Mouse (Mus musculus) forebrain, embryonic 15.5 days (tissue): ENCODE data around the gene Sik3. TPM values are rescaled to one million over a fixed set of nuclear protein-coding genes. Genes with fewer than 3 reads are reported as not detected.

Experiments
- ATAC-seq: fragments of 200-750 bp; cut with Nextera tagmentation; replicated peaks from 2 replicates; pipeline ENCODE4 v1.8.0; 2017; ENCODE audit warnings: mild to moderate bottlenecking, moderate TSS enrichment, moderate library complexity
- H3K27ac ChIP-seq: fragments of 300-500 bp; sonication (generic); replicated peaks from 2 replicates; pipeline ENCODE4 v1.5.1; 2015; ENCODE audit warnings: mild to moderate bottlenecking, inconsistent platforms
- H3K27me3 ChIP-seq: fragments of 300-500 bp; sonication (generic); 2 replicates; pipeline ENCODE4 v1.6.1; 2015; ENCODE audit warnings: inconsistent platforms
- H3K36me3 ChIP-seq: fragments of 300-500 bp; sonication (generic); 2 replicates; pipeline ENCODE4 v1.6.1; 2015; ENCODE audit warnings: mild to moderate bottlenecking, inconsistent platforms
- H3K4me1 ChIP-seq: fragments of 300-500 bp; sonication (generic); 2 replicates; pipeline ENCODE4 v1.6.1; 2015; ENCODE audit warnings: inconsistent platforms
- H3K4me2 ChIP-seq: fragments of 300-500 bp; sonication (generic); replicated peaks from 2 replicates; pipeline ENCODE4 v1.6.1; 2015; ENCODE audit warnings: mild to moderate bottlenecking, inconsistent platforms
- H3K4me3 ChIP-seq: fragments of 300-500 bp; sonication (generic); 2 replicates; pipeline ENCODE4 v1.5.1; 2015; ENCODE audit warnings: mild to moderate bottlenecking, inconsistent platforms
- H3K9ac ChIP-seq: fragments of 300-500 bp; sonication (generic); replicated peaks from 2 replicates; pipeline ENCODE4 v1.6.1; 2015; ENCODE audit warnings: mild to moderate bottlenecking, inconsistent platforms
- H3K9me3 ChIP-seq: fragments of 300-500 bp; sonication (generic); 2 replicates; pipeline ENCODE4 v1.6.1; 2016; ENCODE audit warnings: inconsistent platforms
- WGBS: fragments of 180-500 bp; shearing (Covaris S2); methylation state at CpG from one replicate; pipeline ENCODE4 v1.1.7; 2015; ENCODE audit warnings: mixed read lengths; 5-methylcytosine and 5-hydroxymethylcytosine counted together
- polyA plus RNA-seq: library from polyadenylated mRNA; unstranded; fragments of >200 nt; fragmentation: Nextera tagmentation; extraction: Ambion mirVana; gene quantifications from 2 replicates; pipeline ENCODE4 v1.2.1, GENCODE M21; 2015

The Sik3 gene
- polyA plus RNA-seq, 1 experiment from 2014 or later = 9.2 TPM

- H3K36me3 ChIP-seq = peaks cover 17% of the 10 kb centered on the region; the same call in 1 of the 2 replicates
- ATAC-seq = no peak
These were observed 197.9 kb downstream of the Sik3 start for GRCm38 (mm10) chr9:46210473-46210872.

GRCm38 (mm10) chr9:46214276-46214675 is 201.7 kb downstream of the Sik3 start:
- no peak for ATAC-seq
- H3K36me3 ChIP-seq = 0 out of 2 replicates have a peak, but pooled peaks cover 13% of the 10 kb centered on the region
- WGBS = 94% methylated on average over 4 of the region's 4 CpGs

More at GRCm38 (mm10) chr9:46210473-46210872, 197.9 kb downstream of the Sik3 start:
- 91% methylated on average over 12 of the region's 12 CpGs for WGBS
- Histone ChIP-seq H3K27me3 (no peaks in the 10 kb centered on the region), H3K27ac (no peak overlapping the region), H3K4me3 (no peak overlapping the region), H3K9me3 (no peaks in the 10 kb centered on the region), H3K9ac (no peak overlapping the region), H3K4me2 (no peak overlapping the region), H3K4me1 (no peaks in the 10 kb centered on the region)

GRCm38 (mm10) chr9:46214946-46215337 is 202.3 kb downstream of the Sik3 start:
- no peaks in the 10 kb centered on the region for H3K27me3 ChIP-seq
- no peak for ATAC-seq
- no peak overlapping the region for H3K27ac ChIP-seq
- 95% methylated on average over 10 of the region's 10 CpGs for WGBS
- no peaks in the 10 kb centered on the region for H3K4me1 ChIP-seq
- no peak overlapping the region for H3K4me2 ChIP-seq
- no peak overlapping the region for H3K9ac ChIP-seq
- H3K36me3 ChIP-seq = 0 out of 2 replicates have a peak, but pooled peaks cover 12% of the 10 kb centered on the region
- no peaks in the 10 kb centered on the region for H3K9me3 ChIP-seq
- H3K4me3 ChIP-seq = no peak overlapping the region

More at GRCm38 (mm10) chr9:46214276-46214675, 201.7 kb downstream of the Sik3 start:
- Histone ChIP-seq H3K9ac (no peak overlapping the region), H3K9me3 (no peaks in the 10 kb centered on the region), H3K4me1 (no peaks in the 10 kb centered on the region), H3K4me3 (no peak overlapping the region), H3K4me2 (no peak overlapping the region), H3K27me3 (no peaks in the 10 kb centered on the region), H3K27ac (no peak overlapping the region)

GRCm38 (mm10) chr9:46215338-46216322 is 203.0 kb downstream of the Sik3 start:
- no peak overlapping the region for H3K9ac ChIP-seq
- ATAC-seq = no peak
- H3K9me3 ChIP-seq = no peaks in the 10 kb centered on the region
- 92% methylated on average over 11 of the region's 11 CpGs for WGBS
- H3K36me3 ChIP-seq = 0 out of 2 replicates have a peak, but pooled peaks cover 9% of the 10 kb centered on the region
- H3K4me1 ChIP-seq = no peaks in the 10 kb centered on the region
- H3K4me2 ChIP-seq = no peak overlapping the region
- H3K27ac ChIP-seq = no peak overlapping the region
- H3K4me3 ChIP-seq = no peak overlapping the region
- no peaks in the 10 kb centered on the region for H3K27me3 ChIP-seq

- H3K36me3 ChIP-seq = peaks cover 17% of the 10 kb centered on the region; the same call in 1 of the 2 replicates
- no peak overlapping the region for H3K4me3 ChIP-seq
- H3K9ac ChIP-seq = no peak overlapping the region
- H3K4me2 ChIP-seq = no peak overlapping the region
- no peaks in the 10 kb centered on the region for H3K27me3 ChIP-seq
- H3K27ac ChIP-seq = no peak overlapping the region
- ATAC-seq = no peak
- H3K9me3 ChIP-seq = no peaks in the 10 kb centered on the region
- 90% methylated on average over 13 of the region's 13 CpGs for WGBS
- no peaks in the 10 kb centered on the region for H3K4me1 ChIP-seq
These were observed 204.3 kb downstream of the Sik3 start for GRCm38 (mm10) chr9:46216744-46217470.

GRCm38 (mm10) chr9:46218176-46218575 is 205.6 kb downstream of the Sik3 start:
- H3K4me1 ChIP-seq = no peaks in the 10 kb centered on the region
- ATAC-seq = no peak
- H3K4me3 ChIP-seq = no peak overlapping the region
- no peak overlapping the region for H3K9ac ChIP-seq
- H3K9me3 ChIP-seq = no peaks in the 10 kb centered on the region
- H3K36me3 ChIP-seq = peaks cover 16% of the 10 kb centered on the region; the same call in 1 of the 2 replicates
- 83% methylated on average over 9 of the region's 9 CpGs for WGBS
- no peak overlapping the region for H3K27ac ChIP-seq
- no peaks in the 10 kb centered on the region for H3K27me3 ChIP-seq
- H3K4me2 ChIP-seq = no peak overlapping the region

- Histone ChIP-seq H3K36me3 (peaks cover 16% of the 10 kb centered on the region; the same call in 1 of the 2 replicates), H3K4me3 (no peak overlapping the region), H3K9me3 (no peaks in the 10 kb centered on the region), H3K27me3 (no peaks in the 10 kb centered on the region), H3K27ac (no peak overlapping the region), H3K4me1 (no peaks in the 10 kb centered on the region), H3K4me2 (no peak overlapping the region), H3K9ac (no peak overlapping the region)
- no peak for ATAC-seq
- WGBS = 82% methylated on average over 6 of the region's 6 CpGs
These were observed 210.5 kb downstream of the Sik3 start for GRCm38 (mm10) chr9:46223090-46223489.

GRCm38 (mm10) chr9:46224101-46224500 is 211.5 kb downstream of the Sik3 start:
- no peak overlapping the region for H3K4me3 ChIP-seq
- peaks cover 16% of the 10 kb centered on the region; the same call in 1 of the 2 replicates for H3K36me3 ChIP-seq
- no peak overlapping the region for H3K9ac ChIP-seq
- H3K4me1 ChIP-seq = no peaks in the 10 kb centered on the region
- no peaks in the 10 kb centered on the region for H3K27me3 ChIP-seq
- no peak for ATAC-seq
- no peaks in the 10 kb centered on the region for H3K9me3 ChIP-seq
- WGBS = 89% methylated on average over 3 of the region's 3 CpGs
- H3K4me2 ChIP-seq = no peak overlapping the region
- H3K27ac ChIP-seq = no peak overlapping the region

- no peak overlapping the region for H3K27ac ChIP-seq
- peaks cover 16% of the 10 kb centered on the region; the same call in 1 of the 2 replicates for H3K36me3 ChIP-seq
- WGBS = 74% methylated on average over 5 of the region's 5 CpGs
These were observed 212.5 kb downstream of the Sik3 start for GRCm38 (mm10) chr9:46224945-46225660.

GRCm38 (mm10) chr9:46227064-46227614 is 214.5 kb downstream of the Sik3 start:
- H3K4me1 ChIP-seq = peaks cover 7% of the 10 kb centered on the region
- no peak overlapping the region for H3K27ac ChIP-seq
- no peak for ATAC-seq
- 95% methylated on average over 3 of the region's 3 CpGs for WGBS
- no peaks in the 10 kb centered on the region for H3K9me3 ChIP-seq
- no peak overlapping the region for H3K4me3 ChIP-seq
- H3K27me3 ChIP-seq = no peaks in the 10 kb centered on the region
- no peak overlapping the region for H3K9ac ChIP-seq
- H3K4me2 ChIP-seq = no peak overlapping the region
- H3K36me3 ChIP-seq = peaks cover 5% of the 10 kb centered on the region; the same call in 1 of the 2 replicates

More at GRCm38 (mm10) chr9:46224945-46225660, 212.5 kb downstream of the Sik3 start:
- no peak for ATAC-seq
- H3K9me3 ChIP-seq = no peaks in the 10 kb centered on the region
- no peak overlapping the region for H3K9ac ChIP-seq
- no peaks in the 10 kb centered on the region for H3K27me3 ChIP-seq
- H3K4me3 ChIP-seq = no peak overlapping the region
- H3K4me1 ChIP-seq = peaks cover 1% of the 10 kb centered on the region
- no peak overlapping the region for H3K4me2 ChIP-seq

- H3K4me2 ChIP-seq = no peak within 1 kb of the TSS
- WGBS = 73% methylated on average over 9 of the region's 9 CpGs
- H3K9me3 ChIP-seq = no peaks in the 10 kb centered on the region
- no peak within 1 kb of the TSS for H3K4me3 ChIP-seq
- no peaks in the 10 kb centered on the region for H3K36me3 ChIP-seq
- H3K27ac ChIP-seq = no peak within 1 kb of the TSS
- no peaks in the 10 kb centered on the region for H3K27me3 ChIP-seq
- no peak within 1 kb of the TSS for H3K9ac ChIP-seq
- ATAC-seq = no peak
- H3K4me1 ChIP-seq = peaks cover 7% of the 10 kb centered on the region
These were observed 215.9 kb downstream of the Sik3 start, which contains the start of gene Apoa1 for GRCm38 (mm10) chr9:46228491-46228890. TSS of gene Apoa1 (plus strand) at chr9:46228580.
